ENCODE assay signal across 22 mouse cellular contexts in the genomic region with DNA sequence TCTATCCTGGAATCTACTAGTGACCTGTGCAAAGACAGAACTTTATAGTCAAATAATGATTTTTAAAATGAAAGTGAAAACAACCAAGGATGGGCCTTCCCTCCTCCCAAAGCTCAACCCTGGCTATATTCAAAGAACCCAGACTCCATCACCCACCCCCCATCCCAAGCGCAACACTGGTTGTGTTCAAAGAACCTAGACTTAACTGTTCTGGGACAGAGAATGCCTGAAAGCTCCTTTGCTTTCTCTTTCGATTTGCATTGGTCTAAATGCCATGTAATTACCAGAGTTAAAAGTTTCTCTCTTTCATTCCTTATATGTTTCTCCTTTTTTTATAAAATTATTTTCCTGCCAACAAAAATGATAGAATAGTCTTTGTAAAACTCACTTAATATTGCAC.
DNase-seq lines count a peak whose midpoint lies in the region; ATAC-seq and TF ChIP-seq lines count a peak whose summit lies in the region.
"Had no signal": no experiment of that assay in that cellular context is flagged by ENCODE, and none has a peak within 500 bp of the region (broad histone marks: within the 10 kb centered on the region; RNA-seq: fewer than 3 reads in every experiment).

No protein-coding gene starts in this region.

- H3K27me3 ChIP-seq in thymus, adult 2 months (ENCODE audit: control insufficient read depth, insufficient read depth, low read length) = no peaks in the 10 kb centered on the region
- H3K27me3 ChIP-seq: CH12.LX; forebrain, embryonic 13.5 days; hindbrain, embryonic 12.5 days; hindbrain, embryonic 15.5 days had no signal

- no peaks in the 10 kb centered on the region; the same call in 1 of the 2 replicates for H3K4me1 ChIP-seq in thymus, adult 2 months (replicated peaks; ENCODE audit: control insufficient read depth, insufficient read depth, low read length)
- H3K4me1 ChIP-seq: forebrain, embryonic 10.5 days; forebrain, embryonic 13.5 days; hindbrain, embryonic 15.5 days had no signal

- H3K4me3 ChIP-seq in thymus, adult 2 months (ENCODE audit: control insufficient read depth, insufficient read depth, low read length) = no peak overlapping the region
- H3K4me3 ChIP-seq: forebrain, embryonic 10.5 days; forebrain, embryonic 13.5 days; gastrocnemius, adult 2 months; hindbrain, embryonic 12.5 days; hindbrain, embryonic 15.5 days had no signal

- no peak overlapping the region for H3K27ac ChIP-seq in thymus, adult 2 months (ENCODE audit: control insufficient read depth, insufficient read depth, low read length)
- H3K27ac ChIP-seq: forebrain, embryonic 10.5 days; forebrain, embryonic 13.5 days; gastrocnemius, adult 2 months; hindbrain, embryonic 12.5 days; hindbrain, embryonic 15.5 days had no signal

- peak; percentile 64 for ATAC-seq in CD4-positive, CD25-positive, alpha-beta regulatory T cell, adult 4 months
- ATAC-seq: forebrain, embryonic 13.5 days; forebrain, embryonic 16.5 days; intestine, postnatal 0 days had no signal

- no peaks in the 10 kb centered on the region for H3K36me3 ChIP-seq in thymus, adult 2 months (ENCODE audit: control insufficient read depth, insufficient read depth, low read length)
- H3K36me3 ChIP-seq: forebrain, embryonic 10.5 days; hindbrain, embryonic 12.5 days; hindbrain, embryonic 15.5 days had no signal

- no peak for TF ChIP-seq CTCF in thymus, adult 2 months (IDR thresholded peaks at IDR 0.05; ENCODE audit: borderline replicate concordance, control insufficient read depth, extremely low read depth, insufficient read depth, low read length, poor library complexity)

- DNase-seq in 3T3-L1 (ENCODE audit: low read depth, low spot score) (peak; percentile 7), liver (no peak)
- peak; percentile 53 for DNase-seq in induced T-regulatory cell, adult 2 months (ENCODE audit: low read depth)
- DNase-seq in thymus, adult 2 months = no peak
- DNase-seq in spleen, postnatal 10 days (ENCODE audit: low spot score in 2 of 2) = no peak
- DNase-seq: adrenal gland, postnatal 10 days; adrenal gland, postnatal 36 days; B cell, adult 2 months; cerebellum, adult 18-20 months; cerebellum, adult 9-10 months; cerebellum, postnatal 14 days; gastrocnemius, adult 2 months; gastrocnemius, postnatal 14 days; heart, adult 11 months had no signal

- WGBS in thymus, adult 2 months = 71% methylated on average over 2 of the region's 2 CpGs

- TF ChIP-seq POLR2A in thymus, adult 2 months (IDR thresholded peaks at IDR 0.05; ENCODE audit: control insufficient read depth, extremely low read depth, insufficient read depth, low read length, poor library complexity) = no peak

Comparison
In these comparisons a context has a peak if more than half of its experiments do, and no peak if none do; other contexts are left out.
1. DNase-seq: peak in 3T3-L1 (single experiment) and induced T-regulatory cell, adult 2 months (single experiment); none in liver (single experiment), thymus, adult 2 months (single experiment) and spleen, postnatal 10 days (0 of 2).